Mouse (Mus musculus): Measurements from ENCODE around the gene Gm9745.
"Not testable (repeated sequence)": the region's sequence is repeated elsewhere in the genome, so short reads cannot be mapped to it uniquely, and the experiment has no call there.

DNA sequence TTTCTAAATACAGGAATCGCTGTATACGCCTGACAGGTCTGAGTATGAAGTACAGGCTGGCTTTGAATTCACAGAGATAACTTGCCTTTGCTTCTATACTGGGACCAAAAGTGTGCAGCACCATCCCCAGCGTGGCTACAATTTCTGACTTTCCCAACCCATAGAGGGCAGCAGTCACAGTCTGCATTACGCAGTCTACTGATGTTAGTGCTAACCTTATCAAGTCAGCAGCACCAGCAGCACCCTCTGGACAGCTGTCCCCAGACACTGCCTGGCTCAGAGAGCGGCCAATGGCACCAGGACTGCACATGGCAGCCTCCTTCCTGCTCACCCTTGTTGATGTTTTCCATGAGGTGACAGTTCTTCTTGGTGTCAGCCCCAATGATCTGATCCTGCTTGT, 4.2 kb downstream of the Gm9745 start:
- not testable (repeated sequence) for TF ChIP-seq CTCF (conservative IDR thresholded peaks at IDR 0.05; ENCODE audit: insufficient read depth, insufficient read length, low read depth, low read length); POLR2A (IDR thresholded peaks at IDR 0.05; ENCODE audit: low read depth, low read length)
